Mouse (Mus musculus): ENCODE results near the gene Pptc7. TPM values are rescaled to one million over a fixed set of nuclear protein-coding genes. Genes with fewer than 3 reads are reported as not detected.
A peak's percentile ranks its signal among the peaks of the same experiment; 100 is the strongest.

Pptc7 gene
- polyA plus RNA-seq, 1 experiment from 2014 or later: 7.9 TPM

DNA sequence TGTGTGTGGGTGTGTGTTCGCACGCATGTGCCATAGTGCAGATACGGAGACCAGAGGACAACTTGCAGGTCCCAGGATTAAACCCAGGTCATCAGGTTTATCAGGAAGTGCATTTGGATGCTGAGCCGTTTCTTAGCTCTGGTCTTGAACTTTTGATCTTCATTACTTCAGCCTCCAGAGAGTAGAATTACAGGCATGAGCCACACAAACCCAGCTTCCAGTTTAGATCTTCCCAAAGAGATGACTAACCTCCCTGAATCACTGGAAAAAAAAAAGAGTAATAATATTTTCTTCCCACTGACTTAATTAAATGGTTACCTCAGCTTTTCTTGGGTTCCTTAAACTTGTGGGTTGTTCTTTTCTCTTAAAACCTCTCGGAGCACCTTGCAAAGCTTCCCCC lies 11.3 kb upstream of the Pptc7 start:
- Histone ChIP-seq H3K9ac (no peak overlapping the region), H3K4me2 (no peak overlapping the region), H3K27me3 (no peaks in the 10 kb centered on the region), H3K9me3 (no peaks in the 10 kb centered on the region), H3K4me1 (no peaks in the 10 kb centered on the region), H3K27ac (no peak overlapping the region), H3K4me3 (no peak overlapping the region), H3K36me3 (no peaks in the 10 kb centered on the region)
- WGBS: 77% methylated on average over 5 of the region's 5 CpGs
- no peak for ATAC-seq (ENCODE audit: insufficient number of reproducible peaks, low FRiP score, low TSS enrichment, low read depth)

DNA sequence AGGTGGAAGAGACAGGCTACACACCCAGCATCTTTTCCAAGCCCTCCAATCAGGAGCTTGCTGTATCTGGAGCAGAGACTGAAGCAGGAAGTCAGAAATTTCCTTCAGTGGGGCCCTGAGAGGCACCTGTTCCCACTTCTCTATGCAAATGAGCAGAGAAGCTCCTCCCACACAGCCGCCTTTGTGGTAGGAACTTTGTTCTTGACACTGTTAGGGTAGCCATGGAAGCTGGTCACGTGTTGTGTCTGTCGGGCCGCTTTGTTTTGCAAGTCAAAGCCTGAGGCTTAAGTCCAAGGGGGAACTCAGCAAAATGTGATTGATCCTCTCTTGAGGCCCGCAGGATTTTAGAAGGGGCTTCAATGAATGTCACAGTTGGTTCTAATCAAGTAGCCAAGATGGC lies 9.4 kb upstream of the Pptc7 start:
- Histone ChIP-seq H3K9ac (no peak overlapping the region), H3K9me3 (no peaks in the 10 kb centered on the region), H3K27ac (no peak overlapping the region), H3K4me1 (no peaks in the 10 kb centered on the region), H3K4me2 (no peak overlapping the region), H3K4me3 (no peak overlapping the region), H3K36me3 (no peaks in the 10 kb centered on the region), H3K27me3 (no peaks in the 10 kb centered on the region)
- 37% methylated on average over 5 of the region's 5 CpGs for WGBS
- no peak for ATAC-seq (ENCODE audit: insufficient number of reproducible peaks, low FRiP score, low TSS enrichment, low read depth)

DNA sequence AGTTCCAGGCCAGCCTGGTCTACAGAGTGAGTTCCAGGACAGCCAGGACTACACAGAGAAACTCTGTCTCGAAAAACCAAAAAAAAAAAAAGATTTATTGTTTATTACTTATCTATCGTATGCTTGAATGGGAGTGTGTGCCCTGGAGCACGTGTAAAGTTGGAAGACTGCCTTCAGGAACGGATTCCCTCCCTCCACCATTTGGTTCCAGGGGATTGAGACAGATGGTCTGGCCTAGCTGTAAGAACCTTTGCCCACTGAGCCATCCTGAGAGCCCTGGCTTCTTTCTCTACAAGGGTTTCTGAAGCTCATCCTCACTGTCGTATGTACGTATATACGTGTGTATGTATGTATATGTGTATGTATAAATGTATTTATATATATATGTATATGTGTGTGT lies 5.2 kb upstream of the Pptc7 start:
- 75% methylated on average over 7 of the region's 7 CpGs for WGBS
- H3K9me3 ChIP-seq: no peaks in the 10 kb centered on the region
- no peak for ATAC-seq (ENCODE audit: insufficient number of reproducible peaks, low FRiP score, low TSS enrichment, low read depth)

DNA sequence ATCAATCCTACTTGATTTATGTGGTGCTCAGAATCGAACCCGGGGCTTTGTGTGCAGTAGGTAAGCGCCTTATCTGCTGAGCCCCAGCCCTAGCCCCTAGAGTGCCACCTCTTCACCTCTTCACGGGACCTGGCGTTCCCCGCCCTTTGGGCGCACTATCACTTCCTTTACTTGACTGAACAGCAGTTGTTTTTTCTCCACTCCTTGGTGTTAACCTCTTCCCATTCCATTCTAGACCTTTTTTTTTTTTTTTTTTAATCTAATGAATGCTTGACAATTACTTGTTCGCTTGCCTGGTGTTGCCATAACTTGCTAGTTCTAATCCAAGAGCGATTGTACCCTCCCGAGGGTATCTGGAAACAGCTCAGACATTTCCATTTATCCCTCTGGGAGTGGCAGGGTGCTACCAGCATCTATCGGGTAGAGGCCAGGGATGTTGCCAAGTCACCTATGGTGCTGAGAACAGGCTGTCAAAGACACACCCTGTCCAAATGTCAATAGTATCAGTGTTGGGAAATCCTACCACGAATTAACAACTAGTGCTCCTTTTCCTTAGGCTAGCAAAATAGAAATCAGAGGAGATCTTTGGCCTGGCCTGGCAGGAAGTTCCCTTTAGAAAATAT lies 4.3 kb upstream of the Pptc7 start:
- no peak for ATAC-seq (ENCODE audit: insufficient number of reproducible peaks, low FRiP score, low TSS enrichment, low read depth)
- H3K4me1 ChIP-seq: peaks cover 15% of the 10 kb centered on the region
- H3K9me3 ChIP-seq: no peaks in the 10 kb centered on the region
- no peak overlapping the region for H3K4me3 ChIP-seq
- no peak overlapping the region for H3K9ac ChIP-seq
- no peaks in the 10 kb centered on the region for H3K27me3 ChIP-seq
- H3K27ac ChIP-seq: 0 out of 2 replicates have a peak overlapping the region, but pooled peaks have one; percentile 3
- 0 out of 2 replicates have a peak overlapping the region, but pooled peaks have one; percentile 15 for H3K4me2 ChIP-seq
- H3K36me3 ChIP-seq: no peaks in the 10 kb centered on the region
- WGBS: 70% methylated on average over 12 of the region's 12 CpGs

More for the DNA sequence above, 5.2 kb upstream of the Pptc7 start:
- Histone ChIP-seq H3K4me1 (peaks cover 13% of the 10 kb centered on the region), H3K9ac (no peak overlapping the region), H3K4me2 (no peak overlapping the region), H3K4me3 (no peak overlapping the region), H3K27me3 (no peaks in the 10 kb centered on the region), H3K27ac (no peak overlapping the region), H3K36me3 (no peaks in the 10 kb centered on the region)

DNA sequence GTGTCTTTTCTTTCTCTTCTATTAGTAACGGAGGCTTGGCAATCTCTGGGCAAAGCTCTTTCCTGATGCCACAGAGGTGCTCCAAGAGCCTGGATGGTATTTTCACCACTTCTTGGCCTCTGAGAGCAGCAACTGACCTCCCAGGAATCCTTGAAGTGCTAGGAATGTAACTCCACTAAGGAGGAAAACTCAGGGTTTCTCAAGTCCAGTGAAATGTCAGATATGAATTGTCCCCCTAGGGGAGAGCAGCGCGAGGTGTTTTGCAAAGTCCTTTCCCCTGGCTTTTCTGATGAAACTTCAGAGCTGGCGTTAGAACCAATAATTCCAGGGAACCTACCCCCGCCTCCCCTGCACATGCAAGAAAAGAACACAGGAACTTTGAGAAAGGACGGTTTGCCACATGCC lies 3.7 kb upstream of the Pptc7 start:
- no peaks in the 10 kb centered on the region for H3K27me3 ChIP-seq
- peak overlapping the region; percentile 15; the same call in 1 of the 2 replicates for H3K4me2 ChIP-seq
- no peak overlapping the region for H3K4me3 ChIP-seq
- H3K4me1 ChIP-seq: peaks cover 20% of the 10 kb centered on the region
- 0 out of 2 replicates have a peak overlapping the region, but pooled peaks have one; percentile 3 for H3K27ac ChIP-seq
- H3K36me3 ChIP-seq: no peaks in the 10 kb centered on the region
- no peak overlapping the region for H3K9ac ChIP-seq
- no peaks in the 10 kb centered on the region for H3K9me3 ChIP-seq
- WGBS: 38% methylated on average over 6 of the region's 6 CpGs
- no peak for ATAC-seq (ENCODE audit: insufficient number of reproducible peaks, low FRiP score, low TSS enrichment, low read depth)

DNA sequence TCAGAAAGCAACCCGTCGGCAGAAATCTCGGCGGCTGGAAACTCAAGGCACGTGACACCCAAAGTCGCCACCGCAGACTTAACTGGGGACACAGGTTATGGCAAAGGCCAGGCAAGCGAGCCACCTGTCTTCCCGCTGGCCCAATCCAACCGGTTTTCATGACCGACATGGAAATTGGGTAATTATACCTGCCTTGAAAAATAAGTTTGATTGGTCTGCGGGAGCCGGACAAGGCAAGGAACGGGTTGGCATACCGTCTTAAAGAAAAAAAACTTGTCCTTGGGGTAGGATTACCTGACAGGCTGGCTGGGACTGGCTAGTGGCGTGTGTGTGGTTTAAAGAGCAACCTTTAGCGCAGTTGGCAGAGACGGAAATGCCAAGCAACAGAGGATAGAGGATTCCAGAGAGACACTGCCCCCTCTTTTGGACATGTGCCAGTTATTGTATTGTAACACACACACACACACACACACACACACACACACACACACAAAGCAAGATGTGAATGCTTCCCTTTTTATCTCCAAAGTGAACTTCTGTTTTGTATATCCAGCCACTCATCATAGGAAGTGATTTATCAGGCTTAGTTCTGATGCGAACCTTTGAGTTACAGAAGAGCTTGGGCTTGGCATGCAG lies 3.2 kb upstream of the Pptc7 start:
- no peaks in the 10 kb centered on the region for H3K27me3 ChIP-seq
- H3K27ac ChIP-seq: 0 out of 2 replicates have a peak overlapping the region, but pooled peaks have one; percentile 3
- no peaks in the 10 kb centered on the region for H3K36me3 ChIP-seq
- H3K4me2 ChIP-seq: peak overlapping the region; percentile 15; the same call in 1 of the 2 replicates
- H3K4me1 ChIP-seq: peaks cover 25% of the 10 kb centered on the region
- no peak overlapping the region for H3K9ac ChIP-seq
- H3K4me3 ChIP-seq: no peak overlapping the region
- ATAC-seq (ENCODE audit: insufficient number of reproducible peaks, low FRiP score, low TSS enrichment, low read depth): no peak
- H3K9me3 ChIP-seq: no peaks in the 10 kb centered on the region
- WGBS: 20% methylated on average over 19 of the region's 19 CpGs

DNA sequence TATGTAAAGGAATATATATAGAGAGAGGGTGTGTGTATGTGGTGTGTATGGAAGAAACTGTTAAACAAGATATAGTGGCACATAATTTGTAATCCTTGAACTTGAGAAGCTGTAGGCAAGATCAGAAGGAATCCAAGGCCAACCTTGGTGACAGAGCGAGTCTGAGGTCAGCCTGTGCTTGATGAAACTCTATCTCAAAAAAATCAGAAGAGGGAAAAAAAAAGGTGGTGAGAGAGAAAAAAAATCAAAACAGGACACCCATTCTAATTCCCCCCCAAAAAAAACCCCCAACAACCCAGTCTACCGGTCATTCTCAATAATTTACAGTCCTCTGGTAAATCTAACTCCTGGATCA lies 360 bp upstream of the Pptc7 start:
- Histone ChIP-seq H3K9me3 (no peaks in the 10 kb centered on the region), H3K27me3 (no peaks in the 10 kb centered on the region), H3K27ac (no peak overlapping the region), H3K4me1 (peaks cover 33% of the 10 kb centered on the region), H3K4me2 (peak overlapping the region; percentile 96), H3K36me3 (peaks cover 11% of the 10 kb centered on the region; the same call in 1 of the 2 replicates), H3K4me3 (peak overlapping the region; percentile 96), H3K9ac (no peak overlapping the region)
- WGBS: 23% methylated on average over 2 of the region's 2 CpGs
- ATAC-seq (ENCODE audit: insufficient number of reproducible peaks, low FRiP score, low TSS enrichment, low read depth): no peak

DNA sequence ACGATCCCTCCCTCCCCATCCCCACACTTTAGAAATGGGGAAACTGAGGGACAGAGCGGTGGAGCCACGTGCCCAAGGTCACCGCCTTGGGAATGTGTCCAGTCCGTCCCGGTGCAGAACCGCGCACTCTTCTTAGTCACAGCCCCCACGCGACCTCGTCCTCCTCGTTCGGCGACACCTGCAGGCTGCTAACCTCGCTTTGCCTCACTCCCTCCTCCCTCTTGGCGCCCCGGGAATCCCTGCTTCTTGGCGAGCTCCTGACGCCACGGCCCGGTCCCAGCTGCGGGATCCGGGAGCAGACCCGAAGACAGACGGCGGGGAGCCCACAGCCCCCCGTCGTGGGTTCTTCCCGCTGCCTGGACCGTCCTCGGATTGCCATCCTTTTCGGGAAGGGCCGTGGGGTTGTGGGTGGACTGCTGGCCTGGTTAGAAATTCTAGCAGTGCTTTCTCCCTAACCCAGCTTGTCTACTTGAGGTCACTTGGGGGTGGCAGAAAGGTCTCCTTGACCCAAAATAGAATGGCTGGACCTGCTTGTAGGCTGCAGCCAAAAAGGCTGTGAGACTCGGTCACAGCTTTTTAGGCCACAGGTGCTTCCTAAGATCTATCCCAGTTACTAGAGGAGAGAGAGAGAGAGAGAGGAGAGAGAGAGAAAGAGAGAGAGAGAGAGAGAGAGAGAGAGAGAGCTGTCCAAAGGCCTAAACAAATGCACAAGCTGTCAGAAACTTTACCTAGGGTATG lies 1.0 kb downstream of the Pptc7 start:
- peak; percentile 18; the same call in 1 of the 2 replicates for ATAC-seq (ENCODE audit: insufficient number of reproducible peaks, low FRiP score, low TSS enrichment, low read depth)
- Histone ChIP-seq H3K9me3 (no peaks in the 10 kb centered on the region), H3K36me3 (peaks cover 11% of the 10 kb centered on the region; the same call in 1 of the 2 replicates), H3K4me2 (peak overlapping the region; percentile 96), H3K27ac (peak overlapping the region; percentile 76), H3K4me1 (peaks cover 30% of the 10 kb centered on the region), H3K9ac (peak overlapping the region; percentile 78), H3K27me3 (no peaks in the 10 kb centered on the region), H3K4me3 (peak overlapping the region; percentile 96)
- WGBS: under 1% methylated on average over 34 of the region's 34 CpGs

DNA sequence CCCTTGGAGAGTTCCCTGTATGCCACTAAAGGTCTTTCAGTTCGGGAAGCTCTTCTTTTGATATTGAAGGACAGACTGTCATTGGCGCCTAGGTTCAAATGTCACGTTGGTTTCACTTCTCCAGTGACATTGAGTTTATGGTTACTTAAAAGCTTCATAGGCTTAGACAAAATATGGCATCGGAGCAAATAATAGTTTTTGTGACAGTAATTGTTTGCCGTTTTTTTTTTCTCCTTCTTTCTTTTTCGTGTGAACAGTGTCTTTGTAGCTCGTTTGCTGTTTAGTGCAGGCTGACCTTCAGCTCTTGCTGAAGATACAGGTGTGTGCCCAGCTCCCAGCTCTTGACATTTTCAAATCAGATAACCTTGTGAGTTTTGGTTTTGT lies 1.6 kb downstream of the Pptc7 start:
- no peaks in the 10 kb centered on the region for H3K27me3 ChIP-seq
- no peak for ATAC-seq (ENCODE audit: insufficient number of reproducible peaks, low FRiP score, low TSS enrichment, low read depth)
- WGBS: 58% methylated on average over 7 of the region's 7 CpGs
- no peak overlapping the region for H3K9ac ChIP-seq
- no peaks in the 10 kb centered on the region for H3K9me3 ChIP-seq
- no peak overlapping the region for H3K27ac ChIP-seq
- H3K36me3 ChIP-seq: peaks cover 11% of the 10 kb centered on the region; the same call in 1 of the 2 replicates
- peaks cover 24% of the 10 kb centered on the region for H3K4me1 ChIP-seq
- H3K4me2 ChIP-seq: peak overlapping the region; percentile 96
- H3K4me3 ChIP-seq: peak overlapping the region; percentile 96

DNA sequence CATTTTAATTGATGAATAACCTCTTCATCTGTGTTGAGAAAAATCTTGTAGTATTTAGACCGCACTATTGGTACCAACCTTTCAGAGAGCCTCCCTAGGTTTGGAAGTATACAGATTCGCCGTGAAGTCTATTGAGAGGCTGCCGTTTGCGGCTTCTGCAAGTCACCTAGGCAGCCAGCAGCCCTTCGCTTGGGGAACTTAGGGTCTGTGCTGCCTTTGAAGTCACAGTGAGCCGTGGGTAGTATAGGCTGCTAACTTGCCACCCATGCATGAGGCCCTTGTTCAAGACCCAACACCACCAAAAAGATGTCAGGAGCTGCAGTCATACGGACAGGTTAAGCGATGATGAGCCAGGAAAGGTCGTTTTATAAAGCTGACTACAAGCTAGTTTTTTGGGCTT lies 2.0 kb downstream of the Pptc7 start:
- Histone ChIP-seq H3K36me3 (peaks cover 11% of the 10 kb centered on the region; the same call in 1 of the 2 replicates), H3K27ac (no peak overlapping the region), H3K27me3 (no peaks in the 10 kb centered on the region), H3K9ac (no peak overlapping the region), H3K9me3 (no peaks in the 10 kb centered on the region), H3K4me2 (peak overlapping the region; percentile 96; the same call in 1 of the 2 replicates), H3K4me3 (peak overlapping the region; percentile 96; the same call in 1 of the 2 replicates), H3K4me1 (peaks cover 23% of the 10 kb centered on the region)
- ATAC-seq (ENCODE audit: insufficient number of reproducible peaks, low FRiP score, low TSS enrichment, low read depth): no peak
- WGBS: 85% methylated on average over 10 of the region's 10 CpGs

DNA sequence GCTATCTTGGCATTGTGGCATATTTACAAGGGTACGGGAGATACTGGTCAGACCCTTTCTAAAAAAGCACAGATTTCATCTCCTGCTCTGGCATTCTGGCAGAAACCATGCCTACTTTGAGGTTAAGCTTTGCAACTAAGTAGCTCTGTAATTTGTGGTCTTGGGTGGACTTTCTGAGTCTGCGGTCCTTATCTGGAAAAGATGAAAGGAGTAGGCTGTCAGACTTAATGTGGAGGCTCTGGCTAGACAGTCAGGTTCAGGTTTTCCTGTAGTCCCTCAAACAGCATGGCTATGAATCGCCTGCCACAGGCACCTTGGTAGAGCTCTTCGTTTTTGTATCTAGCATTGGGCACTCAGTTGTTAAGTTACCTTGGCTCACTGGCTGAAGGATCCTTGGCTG lies 2.9 kb downstream of the Pptc7 start:
- H3K36me3 ChIP-seq: peaks cover 11% of the 10 kb centered on the region; the same call in 1 of the 2 replicates
- H3K27ac ChIP-seq: no peak overlapping the region
- 87% methylated on average over 4 of the region's 4 CpGs for whole genome bisulfite sequencing
- H3K4me2 ChIP-seq: no peak overlapping the region
- no peaks in the 10 kb centered on the region for H3K9me3 ChIP-seq
- no peak overlapping the region for H3K4me3 ChIP-seq
- no peak for ATAC-seq (ENCODE audit: insufficient number of reproducible peaks, low FRiP score, low TSS enrichment, low read depth)
- peaks cover 24% of the 10 kb centered on the region for H3K4me1 ChIP-seq
- H3K27me3 ChIP-seq: no peaks in the 10 kb centered on the region
- no peak overlapping the region for H3K9ac ChIP-seq

All from limb, embryonic 15.5 days (tissue).